Mouse (Mus musculus) thymus, adult 2 months (tissue): ENCODE measurements around the gene Gxylt2.

Experiments
- CTCF ChIP-seq: fragments of 200-500 bp; IDR thresholded peaks from 2 replicates; pipeline ENCODE4 v1.5.1; 2012; ENCODE audit warnings: mild to moderate bottlenecking, control low read depth, low read length, moderate library complexity, borderline replicate concordance; ENCODE audit not compliant: control insufficient read depth, poor library complexity, insufficient read depth; ENCODE audit errors: extremely low read depth
- POLR2A ChIP-seq: fragments of 200-500 bp; IDR thresholded peaks from 2 replicates; pipeline ENCODE4 v1.6.1; 2012; ENCODE audit warnings: mild to moderate bottlenecking, low read length, control low read depth, moderate library complexity; ENCODE audit not compliant: control insufficient read depth, poor library complexity, insufficient read depth; ENCODE audit errors: extremely low read depth

DNA sequence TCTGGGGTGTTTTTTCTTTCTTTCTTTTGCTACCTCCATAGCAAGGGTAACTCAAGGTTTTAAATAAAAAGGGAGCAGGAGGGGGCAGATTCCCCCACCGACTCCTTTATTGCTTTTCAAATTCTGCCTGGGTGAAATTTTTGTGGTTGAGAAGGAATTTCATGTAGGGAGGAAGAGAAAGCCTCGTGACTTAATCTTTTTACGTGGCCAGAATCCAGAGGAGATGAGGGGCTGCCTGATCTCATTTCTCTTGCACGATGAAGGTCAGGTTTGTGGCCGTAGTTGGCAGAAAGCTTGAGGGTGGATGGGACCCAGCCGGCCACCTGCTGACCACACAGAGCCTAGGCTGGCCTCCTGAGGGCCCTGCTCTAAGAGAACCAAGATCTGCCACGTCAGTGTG is 3.0 kb downstream of the Gxylt2 start:
- TF ChIP-seq POLR2A, result no peak
- no peak for TF ChIP-seq CTCF
